Mouse (Mus musculus): ENCODE measurements around the gene Wdr54. TPM values are rescaled to one million over a fixed set of nuclear protein-coding genes. Genes with fewer than 3 reads are reported as not detected.

Wdr54 gene
- total and polyA plus RNA-seq, 3 experiments = 1.9 to 10.3 (median 7.8) TPM

DNA sequence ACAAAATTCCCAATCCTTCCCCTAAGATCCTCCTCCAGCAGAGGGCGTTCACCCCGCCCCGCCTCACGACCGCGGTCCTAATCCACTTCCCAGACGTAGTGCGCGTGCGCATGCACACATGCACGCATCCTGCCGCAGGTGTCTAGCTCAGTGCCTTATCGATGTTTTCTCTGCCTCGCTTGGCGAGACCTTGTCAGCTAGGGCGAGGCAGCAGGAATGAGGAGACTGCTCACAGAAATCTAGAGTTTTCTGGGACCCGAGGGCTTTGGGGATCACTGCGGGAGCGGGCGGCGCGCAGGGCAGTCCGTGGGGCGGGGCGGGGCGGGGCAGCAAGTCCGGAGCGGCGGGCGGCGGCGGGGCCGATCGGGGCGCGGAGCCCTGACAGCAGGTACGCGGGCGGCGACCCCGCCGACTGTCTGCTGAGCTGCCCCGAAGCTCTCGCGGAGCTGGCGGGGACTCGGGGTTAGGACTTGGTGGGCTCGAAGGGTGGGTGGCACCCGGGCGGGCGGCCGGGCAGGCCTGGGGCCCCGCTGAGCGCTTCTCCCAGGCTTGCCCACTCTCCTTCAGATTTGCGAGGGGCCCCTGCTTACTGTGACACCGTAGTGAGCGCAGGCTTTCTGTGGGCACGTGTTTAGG lies 9.5 kb upstream of the Wdr54 start, which contains the start of gene Dctn1:
Gene Dctn1 (plus strand): TSS at position 314 of the 636 bp plus-strand sequence.
- TF ChIP-seq KAT2A (IDR thresholded peaks at IDR 0.05; ENCODE audit: insufficient replicate concordance, low read length) (no peak), POLR2A (IDR thresholded peaks at IDR 0.05; ENCODE audit: low read depth, low read length) (peak; percentile 65; the same call in 1 of the 2 replicates), MXI1 (IDR thresholded peaks at IDR 0.05; ENCODE audit: low read depth, low read length) (peak; percentile 71), ZMIZ1 (IDR thresholded peaks at IDR 0.05; ENCODE audit: low read depth, low read length) (no peak), PAX5 (IDR thresholded peaks at IDR 0.05; ENCODE audit: low read length) (no peak), RCOR1 (conservative IDR thresholded peaks at IDR 0.05; ENCODE audit: low read depth, low read length) (0 out of 2 replicates have a peak, but pooled peaks have one; percentile 6), MYC (IDR thresholded peaks at IDR 0.05; ENCODE audit: low read depth, low read length) (no peak), MAX (IDR thresholded peaks at IDR 0.05; ENCODE audit: low read length) (peak; percentile 100), E2F4 (IDR thresholded peaks at IDR 0.05; ENCODE audit: insufficient replicate concordance, low read depth, low read length) (no peak), SMC3 (IDR thresholded peaks at IDR 0.05; ENCODE audit: low read depth, low read length) (peak; percentile 39), TBP (conservative IDR thresholded peaks at IDR 0.05; ENCODE audit: low read depth, low read length) (0 out of 2 replicates have a peak, but pooled peaks have one; percentile 14), JUN (IDR thresholded peaks at IDR 0.05; ENCODE audit: insufficient read depth, low read depth, low read length) (no peak), ZNF384 (IDR thresholded peaks at IDR 0.05; ENCODE audit: low read depth, low read length) (no peak), ELF1 (IDR thresholded peaks at IDR 0.05; ENCODE audit: low read depth, low read length) (peak; percentile 80), CHD2 (IDR thresholded peaks at IDR 0.05; ENCODE audit: low read length) (no peak), CTCF (conservative IDR thresholded peaks at IDR 0.05 in 1 of 2, IDR thresholded peaks at IDR 0.05 in 1 of 2; ENCODE audit: low read depth in 2 of 2, low read length in 2 of 2) (peak in 1 of 2 experiments; percentile 78; a peak in 2 of 4 replicates), ZKSCAN1 (IDR thresholded peaks at IDR 0.05; ENCODE audit: borderline replicate concordance, low read depth, low read length) (no peak), GABPA (IDR thresholded peaks at IDR 0.05; ENCODE audit: insufficient replicate concordance, low read depth, low read length) (no peak), RAD21 (IDR thresholded peaks at IDR 0.05; ENCODE audit: low read depth, low read length) (no peak), HCFC1 (IDR thresholded peaks at IDR 0.05; ENCODE audit: low read depth, low read length) (peak; percentile 79), USF1 (IDR thresholded peaks at IDR 0.05; ENCODE audit: low read depth, low read length) (no peak), ZC3H11A (IDR thresholded peaks at IDR 0.05; ENCODE audit: low read depth, low read length) (no peak), SIN3A (IDR thresholded peaks at IDR 0.05; ENCODE audit: low read length) (peak; percentile 74; the same call in 1 of the 2 replicates), ETS1 (conservative IDR thresholded peaks at IDR 0.05; ENCODE audit: low read depth, low read length) (no peak), EP300 (IDR thresholded peaks at IDR 0.05; ENCODE audit: low read length) (no peak), MEF2A (IDR thresholded peaks at IDR 0.05; ENCODE audit: borderline replicate concordance, low read depth, low read length) (no peak), CHD1 (IDR thresholded peaks at IDR 0.05; ENCODE audit: low read depth, low read length) (no peak), TCF12 (IDR thresholded peaks at IDR 0.05; ENCODE audit: low read depth, low read length) (peak; percentile 44), IRF4 (IDR thresholded peaks at IDR 0.05; ENCODE audit: low read depth, low read length) (peak; percentile 29; the same call in 1 of the 2 replicates), UBTF (IDR thresholded peaks at IDR 0.05; ENCODE audit: low read depth, low read length) (no peak), BHLHE40 (IDR thresholded peaks at IDR 0.05; ENCODE audit: low read depth, low read length) (peak; percentile 41; the same call in 1 of the 2 replicates), MAFK (IDR thresholded peaks at IDR 0.05; ENCODE audit: insufficient replicate concordance, low read length) (no peak), POLR2AphosphoS2 (IDR thresholded peaks at IDR 0.05; ENCODE audit: low read depth, low read length) (no peak), NELFE (IDR thresholded peaks at IDR 0.05; ENCODE audit: low read depth, low read length) (peak; percentile 58; the same call in 1 of the 2 replicates), MAZ (IDR thresholded peaks at IDR 0.05; ENCODE audit: low read depth, low read length) (peak; percentile 58), JUND (conservative IDR thresholded peaks at IDR 0.05; ENCODE audit: low read depth, low read length) (no peak), NRF1 (IDR thresholded peaks at IDR 0.05; ENCODE audit: low read depth, low read length) (peak; percentile 95)

More for the DNA sequence above, 9.5 kb upstream of the Wdr54 start, which contains the start of gene Dctn1:
- H3K4me1 ChIP-seq (ENCODE audit: control insufficient read depth in 1 of 2, insufficient read depth in 2 of 2) = peaks cover under 1 to 22% of the 10 kb centered on the region in 2 experiments; a peak in 3 of 4 replicates
- peak; percentile 92 for DNase-seq (ENCODE audit: extremely low read depth)
- peaks cover 0 to 7% of the 10 kb centered on the region in 2 experiments for H3K36me3 ChIP-seq (replicated peaks in 1 of 2; ENCODE audit: control insufficient read depth in 1 of 2, insufficient read depth in 1 of 2, low read length in 1 of 2)
- dilution Hi-C loops (cut with MboI; ENCODE audit: extremely low pct_ligation_motif_present, extremely low pct_unique_long_range_greater_than_20kb, low sequenced_read_pairs) = no loop called here
- H3K4me3 ChIP-seq (replicated peaks in 1 of 3; ENCODE audit: low read depth in 2 of 3, low read length in 2 of 3, poor library complexity in 1 of 3) = peak within 1 kb of the TSS; percentile 75 to 91 (median 85)
- in situ Hi-C loops (cut with MboI; ENCODE audit: low pct_ligation_motif_present, low pct_unique_long_range_greater_than_20kb, low sequenced_read_pairs) = loop anchor here (5.0 kb wide), 1 partner anchor 42 kb away; no protein-coding TSS in a partner anchor
- H3K9me3 ChIP-seq (replicated peaks; ENCODE audit: low read length) = no peaks in the 10 kb centered on the region
- H3K27ac ChIP-seq (ENCODE audit: insufficient read depth, low read depth) = no peak within 1 kb of the TSS
- H3K9ac ChIP-seq (ENCODE audit: insufficient read depth, low read depth) = peak within 1 kb of the TSS; percentile 91
- H3K4me2 ChIP-seq (ENCODE audit: insufficient read depth, low read depth, poor library complexity, severe bottlenecking) = peak within 1 kb of the TSS; percentile 93
- H3K79me2 ChIP-seq (replicated peaks; ENCODE audit: control insufficient read depth, extremely low read depth, insufficient read depth, poor library complexity, severe bottlenecking) = no peaks in the 10 kb centered on the region; the same call in none of the 2 replicates
- H3K27me3 ChIP-seq (replicated peaks) = peaks cover 5% of the 10 kb centered on the region

Data from CH12.LX (cell line).